Mouse (Mus musculus) megakaryocyte, embryonic 14.5 days (primary cell): ENCODE data around the gene Ubxn6.

ENCODE experiments used
- FLI1 ChIP-seq: IDR thresholded peaks from 2 replicates; pipeline ENCODE4 v1.6.1; 2012; ENCODE audit warnings: low read length, inconsistent platforms, mixed read lengths
- GATA1 ChIP-seq: IDR thresholded peaks from 3 replicates; pipeline ENCODE4 v1.6.1; 2012; ENCODE audit warnings: mixed read lengths, low read length, inconsistent platforms, borderline replicate concordance

GRCm38 (mm10) chr17:56051369-56051768, 23.5 kb downstream of the Ubxn6 start:
- TF ChIP-seq FLI1 = no peak
- TF ChIP-seq GATA1 = no peak
